Mouse (Mus musculus): ENCODE results near the gene 2210407C18Rik. TPM values are rescaled to one million over a fixed set of nuclear protein-coding genes. Genes with fewer than 3 reads are reported as not detected.

Gene 2210407C18Rik
- polyA plus RNA-seq, 1 experiment, result 5.3 TPM

DNA sequence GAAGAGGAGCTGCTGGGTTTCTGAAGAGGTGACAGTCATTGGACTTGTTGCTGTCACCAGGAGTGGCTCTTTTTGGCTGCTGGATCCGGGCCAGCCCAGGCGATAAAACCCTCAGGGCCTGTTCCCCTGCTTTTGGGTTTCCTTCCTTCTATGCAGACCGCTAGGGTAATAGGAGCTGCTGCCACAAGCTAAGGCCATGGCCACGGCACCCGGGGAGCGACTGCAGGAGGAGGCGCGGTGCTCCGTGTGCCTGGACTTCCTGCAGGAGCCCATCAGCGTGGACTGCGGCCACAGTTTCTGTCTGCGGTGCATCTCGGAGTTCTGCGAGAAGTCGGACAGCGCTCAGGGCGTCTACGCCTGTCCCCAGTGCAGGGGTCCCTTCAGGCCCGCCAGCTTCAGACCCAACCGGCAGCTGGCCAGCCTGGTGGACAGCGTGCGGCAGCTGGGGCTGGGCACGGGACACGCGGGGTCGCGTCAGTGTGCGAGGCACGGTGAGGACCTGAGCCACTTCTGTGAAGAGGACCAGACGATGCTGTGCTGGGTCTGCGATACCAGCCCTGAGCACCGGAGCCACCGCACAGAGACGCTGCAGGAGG lies 24.5 kb upstream of the 2210407C18Rik start, which contains the start of gene Trim58:
Gene Trim58 (plus strand): TSS at position 194 of the 596 bp plus-strand sequence.
- no peaks in the 10 kb centered on the region for H3K4me1 ChIP-seq (replicated peaks; ENCODE audit: control insufficient read depth, insufficient read depth, low read length)
- no peaks in the 10 kb centered on the region for H3K36me3 ChIP-seq (ENCODE audit: control insufficient read depth, insufficient read depth, low read length)
- no peak for DNase-seq
- WGBS, result 3% methylated on average over 34 of the region's 34 CpGs
- no peak within 1 kb of the TSS for H3K27ac ChIP-seq (ENCODE audit: control insufficient read depth, insufficient read depth, low read length)
- no peak for TF ChIP-seq CTCF (IDR thresholded peaks at IDR 0.05; ENCODE audit: borderline replicate concordance, control insufficient read depth, extremely low read depth, insufficient read depth, low read length, poor library complexity)
- peaks cover 3% of the 10 kb centered on the region; the same call in 1 of the 2 replicates for H3K27me3 ChIP-seq (ENCODE audit: control insufficient read depth, insufficient read depth, low read length)
- no peak within 1 kb of the TSS for H3K4me3 ChIP-seq (ENCODE audit: control insufficient read depth, insufficient read depth, low read length)

GRCm38 (mm10) chr11:58638176-58638701 lies 22.4 kb upstream of the 2210407C18Rik start:
- no peak for TF ChIP-seq POLR2A (IDR thresholded peaks at IDR 0.05; ENCODE audit: control insufficient read depth, extremely low read depth, insufficient read depth, low read length, poor library complexity)
- no peak for DNase-seq
- Histone ChIP-seq H3K27ac (ENCODE audit: control insufficient read depth, insufficient read depth, low read length) (no peak overlapping the region), H3K36me3 (ENCODE audit: control insufficient read depth, insufficient read depth, low read length) (no peaks in the 10 kb centered on the region), H3K27me3 (ENCODE audit: control insufficient read depth, insufficient read depth, low read length) (peaks cover 3% of the 10 kb centered on the region; the same call in 1 of the 2 replicates), H3K4me3 (ENCODE audit: control insufficient read depth, insufficient read depth, low read length) (no peak overlapping the region), H3K4me1 (replicated peaks; ENCODE audit: control insufficient read depth, insufficient read depth, low read length) (no peaks in the 10 kb centered on the region)
- 94% methylated on average over 7 of the region's 7 CpGs for WGBS

GRCm38 (mm10) chr11:58636376-58636977 lies 20.6 kb upstream of the 2210407C18Rik start:
- Histone ChIP-seq H3K4me1 (replicated peaks; ENCODE audit: control insufficient read depth, insufficient read depth, low read length) (no peaks in the 10 kb centered on the region), H3K27ac (ENCODE audit: control insufficient read depth, insufficient read depth, low read length) (no peak overlapping the region), H3K4me3 (ENCODE audit: control insufficient read depth, insufficient read depth, low read length) (no peak overlapping the region), H3K36me3 (ENCODE audit: control insufficient read depth, insufficient read depth, low read length) (no peaks in the 10 kb centered on the region), H3K27me3 (ENCODE audit: control insufficient read depth, insufficient read depth, low read length) (peaks cover 3% of the 10 kb centered on the region; the same call in 1 of the 2 replicates)
- TF ChIP-seq POLR2A (IDR thresholded peaks at IDR 0.05; ENCODE audit: control insufficient read depth, extremely low read depth, insufficient read depth, low read length, poor library complexity), result no peak
- peak; percentile 86 for TF ChIP-seq CTCF (IDR thresholded peaks at IDR 0.05; ENCODE audit: borderline replicate concordance, control insufficient read depth, extremely low read depth, insufficient read depth, low read length, poor library complexity)
- peak; percentile 54 for DNase-seq
- 8% methylated on average over 4 of the region's 4 CpGs for WGBS

DNA sequence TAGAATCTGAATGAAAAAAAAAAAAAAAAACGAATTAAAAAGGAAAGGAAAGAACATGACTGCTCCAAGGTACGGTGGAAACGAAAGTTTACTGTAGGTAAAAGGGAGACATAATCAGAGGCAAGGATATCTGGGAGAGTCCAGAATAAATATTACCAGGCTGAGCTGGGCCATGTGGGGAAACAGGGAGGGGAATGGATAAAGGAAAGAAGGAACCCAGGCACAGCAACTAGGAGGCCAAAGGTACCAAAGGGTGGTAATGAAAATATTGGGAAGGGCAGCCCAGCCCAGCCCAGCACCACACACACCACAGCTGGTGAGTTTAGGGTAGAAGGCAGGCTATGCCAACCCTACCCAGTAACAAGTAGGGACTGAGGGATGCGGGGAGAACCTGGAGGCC lies 19.0 kb upstream of the 2210407C18Rik start:
- Histone ChIP-seq H3K4me1 (replicated peaks; ENCODE audit: control insufficient read depth, insufficient read depth, low read length) (no peaks in the 10 kb centered on the region), H3K27ac (ENCODE audit: control insufficient read depth, insufficient read depth, low read length) (no peak overlapping the region), H3K4me3 (ENCODE audit: control insufficient read depth, insufficient read depth, low read length) (no peak overlapping the region), H3K36me3 (ENCODE audit: control insufficient read depth, insufficient read depth, low read length) (no peaks in the 10 kb centered on the region), H3K27me3 (ENCODE audit: control insufficient read depth, insufficient read depth, low read length) (no peaks in the 10 kb centered on the region)
- 77% methylated on average over 4 of the region's 4 CpGs for WGBS
- no peak for DNase-seq
- TF ChIP-seq POLR2A (IDR thresholded peaks at IDR 0.05; ENCODE audit: control insufficient read depth, extremely low read depth, insufficient read depth, low read length, poor library complexity) (no peak), CTCF (IDR thresholded peaks at IDR 0.05; ENCODE audit: borderline replicate concordance, control insufficient read depth, extremely low read depth, insufficient read depth, low read length, poor library complexity) (no peak)

- TF ChIP-seq CTCF (IDR thresholded peaks at IDR 0.05; ENCODE audit: borderline replicate concordance, control insufficient read depth, extremely low read depth, insufficient read depth, low read length, poor library complexity) (no peak), POLR2A (IDR thresholded peaks at IDR 0.05; ENCODE audit: control insufficient read depth, extremely low read depth, insufficient read depth, low read length, poor library complexity) (no peak)
- DNase-seq, result no peak
- H3K4me1 ChIP-seq (replicated peaks; ENCODE audit: control insufficient read depth, insufficient read depth, low read length), result no peaks in the 10 kb centered on the region
- WGBS, result 84% methylated on average over 5 of the region's 5 CpGs
- H3K4me3 ChIP-seq (ENCODE audit: control insufficient read depth, insufficient read depth, low read length), result no peak within 1 kb of the TSS
- H3K27me3 ChIP-seq (ENCODE audit: control insufficient read depth, insufficient read depth, low read length), result no peaks in the 10 kb centered on the region
- no peaks in the 10 kb centered on the region for H3K36me3 ChIP-seq (ENCODE audit: control insufficient read depth, insufficient read depth, low read length)
- H3K27ac ChIP-seq (ENCODE audit: control insufficient read depth, insufficient read depth, low read length), result no peak within 1 kb of the TSS
These were observed 14.5 kb upstream of the 2210407C18Rik start, which contains the start of gene Olfr323 for GRCm38 (mm10) chr11:58630401-58630800. Gene Olfr323 (minus strand): TSS chr11:58630501.

GRCm38 (mm10) chr11:58626146-58626545 lies 10.3 kb upstream of the 2210407C18Rik start:
- Histone ChIP-seq H3K4me1 (replicated peaks; ENCODE audit: control insufficient read depth, insufficient read depth, low read length) (no peaks in the 10 kb centered on the region), H3K4me3 (ENCODE audit: control insufficient read depth, insufficient read depth, low read length) (no peak overlapping the region), H3K27me3 (ENCODE audit: control insufficient read depth, insufficient read depth, low read length) (no peaks in the 10 kb centered on the region; the same call in 1 of the 2 replicates), H3K27ac (ENCODE audit: control insufficient read depth, insufficient read depth, low read length) (no peak overlapping the region), H3K36me3 (ENCODE audit: control insufficient read depth, insufficient read depth, low read length) (no peaks in the 10 kb centered on the region)
- WGBS, result 54% methylated on average over 4 of the region's 4 CpGs
- no peak for TF ChIP-seq CTCF (IDR thresholded peaks at IDR 0.05; ENCODE audit: borderline replicate concordance, control insufficient read depth, extremely low read depth, insufficient read depth, low read length, poor library complexity)
- TF ChIP-seq POLR2A (IDR thresholded peaks at IDR 0.05; ENCODE audit: control insufficient read depth, extremely low read depth, insufficient read depth, low read length, poor library complexity), result no peak
- no peak for DNase-seq
